Mouse (Mus musculus) hindbrain, embryonic 11.5 days (tissue): ENCODE measurements around the gene Macrod1. TPM values are rescaled to one million over a fixed set of nuclear protein-coding genes. Genes with fewer than 3 reads are reported as not detected.
A peak's percentile ranks its signal among the peaks of the same experiment; 100 is the strongest.

Experiments used
- ATAC-seq: fragments of 200-750 bp; cut with Nextera tagmentation; 2 replicates; pipeline ENCODE4 v1.8.0; 2017; ENCODE audit warnings: mild to moderate bottlenecking, moderate TSS enrichment, moderate library complexity; ENCODE audit not compliant: low FRiP score
- DNase-seq: peaks from one replicate; pipeline ENCODE4 v3.0.0-alpha.2; 2015; ENCODE audit warnings: low spot score
- H3K27ac ChIP-seq: fragments of 300-500 bp; sonication (generic); 2 replicates; pipeline ENCODE4 v1.5.1; 2014; ENCODE audit warnings: mild to moderate bottlenecking, low read depth, low read length
- H3K27me3 ChIP-seq: fragments of 300-500 bp; sonication (generic); 2 replicates; pipeline ENCODE4 v1.6.1; 2014; ENCODE audit warnings: mild to moderate bottlenecking, low read length, moderate library complexity, mixed read lengths; ENCODE audit not compliant: control insufficient read depth, insufficient read depth
- H3K36me3 ChIP-seq: fragments of 300-500 bp; sonication (generic); 2 replicates; pipeline ENCODE4 v1.6.1; 2014; ENCODE audit warnings: mild to moderate bottlenecking, low read length, moderate library complexity, mixed read lengths; ENCODE audit not compliant: control insufficient read depth, insufficient read depth
- H3K4me1 ChIP-seq: fragments of 300-500 bp; sonication (generic); replicated peaks from 2 replicates; pipeline ENCODE4 v1.6.1; 2014; ENCODE audit warnings: low read length, mixed read lengths; ENCODE audit not compliant: control insufficient read depth, insufficient read depth
- H3K4me2 ChIP-seq: fragments of 300-500 bp; sonication (generic); replicated peaks from 2 replicates; pipeline ENCODE4 v1.6.1; 2014; ENCODE audit warnings: mild to moderate bottlenecking, low read depth, low read length
- H3K4me3 ChIP-seq: fragments of 300-500 bp; sonication (generic); 2 replicates; pipeline ENCODE4 v1.5.1; 2014; ENCODE audit warnings: low read depth, low read length
- H3K9ac ChIP-seq: fragments of 300-500 bp; sonication (generic); 2 replicates; pipeline ENCODE4 v1.6.1; 2014; ENCODE audit warnings: low read depth, low read length
- H3K9me3 ChIP-seq: fragments of 300-500 bp; sonication (generic); 2 replicates; pipeline ENCODE4 v1.6.1; 2016; ENCODE audit warnings: low read length; ENCODE audit not compliant: control insufficient read depth
- WGBS: fragments of 180-500 bp; shearing (Covaris S2); extraction: QIAGEN DNeasy Blood & Tissue Kit; methylation state at CpG from one replicate; pipeline ENCODE4 v1.1.7; 2014; 5-methylcytosine and 5-hydroxymethylcytosine counted together
- polyA plus RNA-seq: library from polyadenylated mRNA; unstranded; fragments of >200 nt; fragmentation: Nextera tagmentation; extraction: Ambion mirVana; gene quantifications from 2 replicates; pipeline ENCODE4 v1.2.1, GENCODE M21; 2014

Macrod1 gene
- polyA plus RNA-seq, 1 experiment from 2014 or later, result 3.1 TPM

DNA sequence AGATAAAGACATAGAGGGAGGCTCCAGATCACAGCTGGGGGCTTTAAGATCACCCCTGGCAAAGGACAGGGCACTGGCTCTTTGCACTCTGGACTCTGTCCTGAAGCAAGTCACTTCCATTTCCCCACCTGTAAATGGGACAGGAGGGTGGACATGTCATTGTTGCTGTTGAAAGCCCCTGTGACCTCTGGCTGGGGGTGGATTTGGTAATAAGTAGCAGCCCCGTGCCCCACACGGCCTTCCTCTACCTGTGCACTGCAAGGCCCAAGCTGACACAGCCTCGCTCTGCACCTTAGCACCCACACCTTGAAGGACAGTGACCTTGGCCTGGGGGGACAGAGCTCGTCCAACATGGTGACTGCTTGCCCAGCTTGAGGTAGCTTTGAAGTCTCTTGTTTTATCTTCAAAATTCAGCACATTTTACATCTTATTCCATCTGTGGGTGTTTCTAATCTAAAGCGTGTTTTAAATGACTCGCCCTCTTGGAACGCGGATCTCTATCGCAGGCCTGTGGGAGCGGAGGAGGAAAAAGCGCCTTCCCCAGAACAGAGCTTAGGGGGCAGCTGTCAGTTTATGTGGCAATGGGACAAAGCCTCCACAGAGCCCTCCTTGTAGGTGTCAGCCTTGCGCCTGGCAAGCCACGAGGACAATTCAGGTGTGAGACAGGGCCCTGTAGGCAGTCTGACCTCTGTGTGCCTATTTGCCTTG, 121.3 kb downstream of the Macrod1 start:
- Histone ChIP-seq H3K27ac (peak overlapping the region; percentile 17; the same call in 1 of the 2 replicates), H3K4me1 (peaks cover 16% of the 10 kb centered on the region)

DNA sequence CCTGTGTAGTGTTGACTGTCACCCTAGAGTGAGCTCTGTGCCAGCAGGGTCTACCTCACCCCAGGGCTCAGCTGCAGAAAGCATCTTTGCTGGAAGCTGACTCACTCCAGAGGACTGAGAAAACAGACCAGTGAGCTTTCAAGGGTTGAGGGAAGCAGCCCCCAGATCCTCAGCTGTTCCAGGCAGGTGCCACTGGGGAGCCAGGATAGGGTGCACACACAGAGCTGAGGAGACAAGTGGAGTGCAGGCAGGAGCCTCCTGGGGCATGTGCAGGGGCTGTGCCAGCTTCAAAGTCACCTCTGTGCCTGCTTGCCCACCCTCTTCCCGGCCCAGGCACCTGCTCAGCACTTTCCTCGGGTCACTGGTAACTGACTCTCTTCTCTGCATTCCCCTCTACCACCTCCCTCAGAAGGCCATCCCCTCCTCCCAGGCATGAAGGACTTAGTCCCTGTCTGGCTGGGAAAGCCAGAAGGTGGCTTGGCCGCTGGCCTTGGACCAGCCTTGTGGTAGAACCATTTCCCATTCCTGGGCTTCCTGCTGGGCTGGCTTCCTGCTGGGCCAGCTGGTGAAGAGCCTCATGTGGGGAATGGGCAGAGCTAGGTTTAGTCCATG, 122.3 kb downstream of the Macrod1 start:
- H3K9me3 ChIP-seq, result no peaks in the 10 kb centered on the region
- H3K27ac ChIP-seq, result no peak overlapping the region
- peaks cover 16% of the 10 kb centered on the region for H3K27me3 ChIP-seq
- no peak overlapping the region for H3K4me2 ChIP-seq
- H3K36me3 ChIP-seq, result no peaks in the 10 kb centered on the region
- no peak for ATAC-seq
- H3K4me1 ChIP-seq, result peaks cover 19% of the 10 kb centered on the region
- H3K9ac ChIP-seq, result no peak overlapping the region
- no peak overlapping the region for H3K4me3 ChIP-seq
- DNase-seq, result no peak
- 37% methylated on average over 3 of the region's 3 CpGs for WGBS

More for the DNA sequence above, 121.3 kb downstream of the Macrod1 start:
- no peak for ATAC-seq
- no peak overlapping the region for H3K4me2 ChIP-seq
- no peak overlapping the region for H3K9ac ChIP-seq
- 55% methylated on average over 13 of the region's 13 CpGs for WGBS
- no peak for DNase-seq
- H3K4me3 ChIP-seq, result no peak overlapping the region
- peaks cover 11% of the 10 kb centered on the region for H3K27me3 ChIP-seq
- H3K36me3 ChIP-seq, result no peaks in the 10 kb centered on the region
- no peaks in the 10 kb centered on the region for H3K9me3 ChIP-seq

DNA sequence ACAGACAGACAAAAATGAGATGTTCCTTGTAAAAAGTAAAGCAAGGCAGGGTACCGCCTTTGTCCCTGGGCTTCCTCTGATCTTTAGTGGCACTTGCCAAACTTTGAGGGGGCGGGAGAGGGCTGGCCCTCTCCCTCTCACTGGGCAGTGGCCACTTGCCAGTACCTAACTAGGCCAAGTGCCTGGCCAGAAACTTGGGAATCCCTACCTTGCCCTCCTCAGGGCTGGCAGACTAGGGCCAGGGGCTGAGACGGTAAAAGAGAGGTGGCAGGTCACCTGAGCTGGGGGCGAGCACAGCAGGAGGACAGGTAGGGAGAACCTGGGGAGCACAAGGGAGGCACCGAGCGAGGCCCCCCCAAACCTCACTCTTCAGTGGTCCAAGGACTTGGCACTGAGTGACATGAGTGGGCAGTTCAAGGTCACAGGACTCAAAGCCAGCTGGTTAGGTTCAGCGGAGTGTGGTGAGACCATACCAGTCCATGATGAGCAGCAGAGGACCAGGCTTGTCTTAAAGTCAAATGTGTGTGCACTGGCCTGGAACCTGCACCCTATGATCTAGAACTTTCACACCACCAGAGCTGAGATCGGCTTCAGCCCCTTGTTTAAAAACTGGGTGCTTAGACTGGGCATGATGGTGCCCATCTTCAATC, 124.3 kb downstream of the Macrod1 start:
- Histone ChIP-seq H3K27ac (no peak overlapping the region), H3K36me3 (no peaks in the 10 kb centered on the region), H3K4me3 (no peak overlapping the region), H3K9me3 (no peaks in the 10 kb centered on the region), H3K27me3 (peaks cover 18% of the 10 kb centered on the region), H3K9ac (no peak overlapping the region), H3K4me1 (peaks cover 22% of the 10 kb centered on the region), H3K4me2 (no peak overlapping the region)
- DNase-seq (no peak), ATAC-seq (no peak)
- WGBS, result 78% methylated on average over 8 of the region's 8 CpGs

DNA sequence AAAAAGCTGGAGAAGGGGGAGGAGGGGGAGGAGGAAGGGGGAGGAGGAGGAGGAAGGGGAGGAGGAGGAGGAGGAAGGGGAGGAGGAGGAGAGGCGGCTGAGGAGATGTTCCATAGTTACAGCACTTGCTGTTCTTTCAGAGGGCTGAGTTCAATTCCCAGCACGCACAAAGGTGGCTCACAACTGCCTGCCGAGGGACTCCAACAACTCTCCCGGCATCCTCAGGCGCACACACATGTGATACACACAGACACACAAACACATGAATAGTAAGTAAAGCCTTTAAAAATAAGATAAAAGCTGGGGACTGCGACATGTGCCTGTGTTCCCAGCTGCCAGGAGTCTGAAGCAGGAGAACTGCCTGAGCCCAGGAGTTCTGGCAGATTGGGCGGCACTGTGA, 124.9 kb downstream of the Macrod1 start:
- Histone ChIP-seq H3K4me1 (peaks cover 21% of the 10 kb centered on the region), H3K4me3 (no peak overlapping the region), H3K27ac (no peak overlapping the region), H3K36me3 (no peaks in the 10 kb centered on the region), H3K4me2 (no peak overlapping the region), H3K27me3 (peaks cover 18% of the 10 kb centered on the region), H3K9me3 (no peaks in the 10 kb centered on the region), H3K9ac (no peak overlapping the region)
- ATAC-seq (no peak), DNase-seq (no peak)
- 66% methylated on average over 7 of the region's 7 CpGs for WGBS

DNA sequence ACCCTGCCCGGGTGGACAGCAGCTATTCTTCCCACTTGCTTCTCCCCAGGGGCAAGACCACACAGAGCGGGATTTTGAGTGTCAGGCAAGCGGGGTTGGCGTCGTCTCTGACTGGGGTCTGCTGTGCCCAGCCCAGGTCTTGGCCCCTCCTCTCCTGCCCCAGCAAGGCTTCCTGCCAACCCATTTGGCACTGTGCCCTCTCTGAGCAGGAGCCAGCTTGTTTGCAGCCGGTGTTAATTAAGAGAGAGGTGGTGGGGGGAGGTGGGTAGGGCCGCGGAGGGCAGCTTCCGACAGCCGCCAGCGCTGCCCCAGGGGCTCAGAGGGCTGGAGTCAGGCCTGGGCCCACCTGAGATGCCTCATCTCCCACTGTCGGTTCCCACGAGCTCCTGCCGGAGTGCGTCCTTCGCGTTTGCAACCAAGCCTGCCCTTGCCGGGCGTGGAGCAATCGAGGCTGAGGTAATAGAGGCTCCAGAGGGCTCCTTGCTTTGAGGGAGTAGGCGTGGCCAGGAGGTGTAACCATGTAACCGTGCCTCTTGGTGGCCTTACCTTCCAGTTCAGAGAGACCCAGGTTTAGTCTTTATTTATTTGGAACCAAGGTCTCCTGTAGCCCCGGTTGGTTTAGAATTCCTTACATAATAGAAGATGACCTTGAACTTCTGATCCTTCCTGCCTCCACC, 125.8 kb downstream of the Macrod1 start:
- H3K4me3 ChIP-seq, result no peak overlapping the region
- peaks cover 18% of the 10 kb centered on the region for H3K27me3 ChIP-seq
- H3K27ac ChIP-seq, result no peak overlapping the region
- ATAC-seq (no peak), DNase-seq (peak; percentile 35)
- H3K9me3 ChIP-seq, result no peaks in the 10 kb centered on the region
- H3K4me2 ChIP-seq, result 0 out of 2 replicates have a peak overlapping the region, but pooled peaks have one; percentile 11
- H3K36me3 ChIP-seq, result no peaks in the 10 kb centered on the region
- peaks cover 21% of the 10 kb centered on the region for H3K4me1 ChIP-seq
- 11% methylated on average over 23 of the region's 23 CpGs for WGBS
- H3K9ac ChIP-seq, result no peak overlapping the region

DNA sequence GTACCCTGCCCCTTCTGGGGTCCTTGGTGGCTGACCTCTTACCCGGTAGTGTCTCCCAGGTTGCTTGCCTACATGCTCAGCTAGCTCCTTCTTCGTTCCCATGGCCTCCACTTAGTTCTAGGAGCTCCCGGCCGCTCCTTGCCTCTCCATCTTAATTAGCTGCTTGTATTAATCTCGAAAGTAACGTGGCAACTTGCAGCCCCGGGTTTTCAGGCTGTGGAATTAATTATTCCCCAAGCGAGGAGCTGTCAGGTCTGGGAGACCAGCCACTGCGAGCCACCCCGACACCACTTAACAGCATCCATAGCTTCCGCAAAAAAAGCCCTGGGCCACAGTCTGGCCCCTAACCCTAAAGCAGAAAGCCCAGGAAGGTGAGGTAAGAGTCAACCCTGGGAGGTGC, 126.8 kb downstream of the Macrod1 start:
- ATAC-seq (no peak), DNase-seq (no peak)
- 56% methylated on average over 11 of the region's 11 CpGs for WGBS
- no peak overlapping the region for H3K4me2 ChIP-seq
- no peak overlapping the region for H3K4me3 ChIP-seq
- H3K4me1 ChIP-seq, result peaks cover 16% of the 10 kb centered on the region
- H3K9me3 ChIP-seq, result no peaks in the 10 kb centered on the region
- no peak overlapping the region for H3K9ac ChIP-seq
- no peak overlapping the region for H3K27ac ChIP-seq
- H3K36me3 ChIP-seq, result no peaks in the 10 kb centered on the region
- H3K27me3 ChIP-seq, result peaks cover 18% of the 10 kb centered on the region

DNA sequence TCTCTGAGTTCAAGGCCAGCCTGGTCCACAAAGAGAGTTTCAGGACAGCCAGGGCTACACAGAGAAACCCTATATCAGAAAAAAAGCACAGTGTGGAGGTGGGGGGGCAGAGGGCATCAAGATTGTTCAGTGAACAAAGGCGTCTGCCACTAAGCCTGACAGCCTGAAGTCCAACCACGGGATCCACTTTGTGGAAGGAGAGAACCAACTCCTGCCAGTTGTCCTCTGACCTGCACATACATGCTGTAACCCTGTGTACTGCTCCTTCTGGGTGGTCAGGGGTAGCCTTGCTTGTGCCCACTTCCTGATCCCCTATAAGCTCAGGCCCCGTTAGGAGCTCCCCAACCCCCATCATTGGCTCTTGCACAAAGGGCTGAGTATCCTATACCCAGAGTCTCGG, 128.4 kb downstream of the Macrod1 start:
- DNase-seq, result no peak
- H3K4me2 ChIP-seq, result 0 out of 2 replicates have a peak overlapping the region, but pooled peaks have one; percentile 7
- no peaks in the 10 kb centered on the region for H3K9me3 ChIP-seq
- H3K9ac ChIP-seq, result no peak overlapping the region
- H3K4me3 ChIP-seq, result no peak overlapping the region
- H3K36me3 ChIP-seq, result no peaks in the 10 kb centered on the region
- no peak overlapping the region for H3K27ac ChIP-seq
- WGBS, result 23% methylated on average over 4 of the region's 4 CpGs
- H3K4me1 ChIP-seq, result peaks cover 16% of the 10 kb centered on the region
- H3K27me3 ChIP-seq, result peaks cover 18% of the 10 kb centered on the region
- ATAC-seq, result no peak

DNA sequence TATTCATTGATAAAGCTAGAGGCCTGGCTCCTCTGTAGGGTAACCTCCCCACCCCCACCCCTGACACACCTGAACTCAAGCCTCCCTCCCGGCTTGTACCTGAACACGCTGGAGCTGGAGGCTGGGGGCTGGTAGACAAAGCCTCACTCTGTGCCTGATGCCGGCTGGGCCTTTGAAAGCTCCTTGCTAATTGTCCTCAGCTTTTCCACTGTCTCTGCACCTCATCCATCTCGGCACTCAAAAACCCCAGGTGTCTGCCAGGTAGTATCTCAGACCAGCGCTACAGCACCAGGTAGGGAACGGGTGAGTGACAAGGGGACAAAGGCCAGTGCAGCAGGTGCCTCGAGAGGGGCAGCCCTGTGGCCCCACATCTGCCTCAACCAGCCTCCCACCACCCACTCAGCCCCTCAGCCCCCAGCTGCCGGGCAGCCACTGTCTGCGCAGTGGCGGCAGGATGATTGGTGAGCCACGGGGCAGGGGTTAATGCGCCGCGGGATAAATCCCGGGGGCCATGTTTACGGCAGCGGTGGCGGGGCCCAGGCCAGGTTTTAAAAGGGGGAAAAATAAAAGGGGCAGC, 129.2 kb downstream of the Macrod1 start:
- ATAC-seq, result peak; percentile 72
- peak overlapping the region; percentile 19; the same call in 1 of the 2 replicates for H3K9ac ChIP-seq
- 4% methylated on average over 18 of the region's 18 CpGs for WGBS
- H3K4me3 ChIP-seq, result no peak overlapping the region
- peak overlapping the region; percentile 19 for H3K4me2 ChIP-seq
- peaks cover 18% of the 10 kb centered on the region for H3K27me3 ChIP-seq
- DNase-seq, result peak; percentile 66
- H3K36me3 ChIP-seq, result no peaks in the 10 kb centered on the region
- H3K9me3 ChIP-seq, result no peaks in the 10 kb centered on the region
- peak overlapping the region; percentile 33; the same call in 1 of the 2 replicates for H3K27ac ChIP-seq
- peaks cover 16% of the 10 kb centered on the region for H3K4me1 ChIP-seq
